Mouse (Mus musculus) liver, embryonic 14.5 days (tissue): ENCODE data around the gene Gjd3.

Source experiments
- CTCF ChIP-seq: IDR thresholded peaks from 2 replicates; pipeline ENCODE4 v1.5.1; 2016; ENCODE audit warnings: antibody characterized with exemption, low read depth, control low read depth
- EP300 ChIP-seq: IDR thresholded peaks from 2 replicates; pipeline ENCODE4 v1.6.1; 2016; ENCODE audit warnings: antibody characterized with exemption, low read depth

GRCm38 (mm10) chr11:99013856-99014255, 31.0 kb upstream of the Gjd3 start:
- TF ChIP-seq CTCF (no peak), EP300 (no peak)
